Mouse (Mus musculus) telencephalon, adult 2 months (tissue): ENCODE results near the gene Hoxb5.

Source experiments
- DNase-seq: peaks from one replicate; pipeline ENCODE4 v3.0.0-alpha.2; 2011; ENCODE audit warnings: low read depth, low spot score

Hoxb5 gene

DNA sequence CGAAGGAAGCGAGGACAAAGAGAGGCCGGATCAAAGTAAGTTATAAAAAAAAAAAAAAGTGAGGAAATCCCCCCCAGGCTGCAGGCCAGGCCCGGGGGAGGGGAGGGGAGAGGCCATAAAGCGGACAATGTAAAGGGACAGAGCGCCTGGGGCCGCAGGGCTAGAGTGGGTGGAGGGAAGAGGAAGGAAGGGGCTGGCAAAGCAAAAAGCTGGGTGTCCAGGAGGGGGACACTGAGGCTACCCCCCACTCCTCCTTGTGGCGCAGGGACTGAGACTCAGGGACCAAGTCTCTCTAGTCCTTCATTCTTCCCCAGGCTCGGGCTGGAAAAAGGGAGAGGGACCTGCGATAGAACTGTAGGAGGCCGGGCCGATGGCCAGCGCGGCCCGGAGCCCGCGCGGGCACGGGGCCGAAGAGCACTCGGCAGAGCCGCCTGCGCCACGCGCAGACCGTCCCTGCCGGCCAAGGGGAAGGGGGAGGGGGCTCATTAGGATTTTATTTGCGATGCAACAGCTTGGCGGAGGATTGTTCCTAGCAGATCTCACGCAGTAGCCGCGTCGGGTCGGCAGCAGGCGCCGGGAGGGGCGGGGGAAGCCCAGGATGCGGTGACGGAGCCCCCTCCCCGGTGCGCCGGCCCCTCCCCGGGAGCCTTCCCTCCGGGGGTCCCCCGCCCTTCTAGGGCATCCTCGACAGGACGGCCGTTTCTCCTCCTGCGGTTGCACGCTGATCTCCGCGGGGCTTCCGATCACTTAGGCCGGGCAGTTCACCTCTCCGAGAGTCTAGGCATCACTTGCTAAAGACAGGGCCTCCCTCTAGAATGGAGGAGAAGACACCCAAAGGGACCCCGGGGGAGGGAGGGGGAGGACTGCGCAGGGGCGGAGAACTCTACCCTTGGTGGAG lies 30.9 kb upstream of the Hoxb5 start:
- DNase-seq: no peak

DNA sequence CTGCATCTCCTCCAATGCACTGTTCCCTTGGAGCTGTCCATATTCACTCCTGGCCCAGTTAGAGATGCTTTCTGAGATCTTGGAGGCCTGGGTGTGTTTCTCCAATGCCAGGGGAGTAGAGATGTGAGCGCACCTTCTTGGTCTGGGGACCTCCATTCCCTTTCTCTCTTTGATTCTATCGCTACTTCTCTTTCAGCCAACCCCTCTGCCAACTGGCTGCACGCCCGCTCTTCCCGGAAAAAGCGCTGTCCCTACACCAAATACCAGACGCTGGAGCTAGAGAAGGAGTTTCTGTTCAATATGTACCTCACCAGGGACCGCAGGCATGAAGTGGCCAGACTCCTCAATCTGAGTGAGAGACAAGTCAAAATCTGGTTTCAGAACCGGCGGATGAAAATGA lies 28.7 kb upstream of the Hoxb5 start:
- no peak for DNase-seq

DNA sequence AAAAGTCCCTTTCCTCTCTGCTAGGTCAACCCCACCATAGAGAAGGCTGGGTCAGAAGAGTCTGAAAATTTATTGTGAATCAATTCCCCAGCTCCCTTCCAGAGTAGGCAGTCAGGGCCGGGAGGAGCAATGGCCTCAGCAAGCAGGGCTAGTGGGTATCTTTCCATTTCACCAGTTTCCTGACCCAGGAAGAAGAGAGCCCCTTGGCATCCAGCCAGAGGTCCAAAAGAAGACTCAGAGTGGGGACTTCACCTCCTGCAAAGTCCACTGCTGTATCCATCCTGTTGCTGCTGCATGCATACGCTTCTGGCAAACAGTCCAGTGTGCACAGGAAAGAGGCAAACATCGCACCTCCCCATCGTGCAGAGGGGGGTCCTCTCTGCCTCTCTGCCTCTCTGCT lies 27.2 kb upstream of the Hoxb5 start:
- DNase-seq: no peak

DNA sequence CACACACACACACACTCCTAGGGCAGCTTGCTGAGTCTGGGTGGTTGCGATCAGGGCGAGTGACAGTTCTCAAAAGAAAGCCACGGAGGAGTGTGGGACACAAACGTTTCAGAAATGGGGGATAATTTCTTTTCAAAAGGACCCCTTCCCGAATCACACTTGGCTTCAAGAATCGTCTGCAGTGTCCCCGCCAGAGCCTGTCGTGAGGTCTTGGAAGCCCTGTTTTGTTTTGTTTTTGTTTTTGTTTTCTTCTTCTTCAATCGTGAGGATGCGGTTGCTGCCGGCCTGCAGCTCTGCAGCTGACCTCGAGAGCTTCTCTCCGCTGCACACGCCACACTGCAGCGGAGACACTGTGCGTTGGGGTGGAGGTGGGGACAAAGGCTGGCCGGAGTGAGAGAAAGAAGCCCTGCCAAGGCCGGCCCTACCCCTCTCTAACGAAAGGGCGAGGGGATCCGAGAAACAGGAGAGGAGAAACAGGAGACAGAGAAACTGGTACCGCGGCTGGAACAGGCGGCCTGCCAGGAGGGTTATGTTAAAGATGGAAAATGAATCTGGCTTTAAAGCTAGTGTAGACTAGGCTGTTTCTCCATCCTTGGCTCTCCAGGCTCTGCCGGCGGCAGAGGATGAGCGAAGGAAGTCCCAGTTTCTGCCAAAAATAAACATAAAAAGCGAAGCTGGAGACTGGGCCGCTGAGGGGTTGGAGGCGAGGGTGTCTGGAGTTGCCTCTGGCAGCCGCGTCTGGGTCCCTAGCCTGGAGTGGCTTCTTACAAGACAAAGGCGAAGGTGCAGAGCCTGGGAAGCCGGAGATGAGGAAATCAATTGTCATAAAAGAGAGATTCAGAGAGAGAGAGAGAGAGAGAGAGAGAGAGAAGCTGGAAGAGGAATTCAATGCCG lies 25.7 kb upstream of the Hoxb5 start:
- DNase-seq: no peak

DNA sequence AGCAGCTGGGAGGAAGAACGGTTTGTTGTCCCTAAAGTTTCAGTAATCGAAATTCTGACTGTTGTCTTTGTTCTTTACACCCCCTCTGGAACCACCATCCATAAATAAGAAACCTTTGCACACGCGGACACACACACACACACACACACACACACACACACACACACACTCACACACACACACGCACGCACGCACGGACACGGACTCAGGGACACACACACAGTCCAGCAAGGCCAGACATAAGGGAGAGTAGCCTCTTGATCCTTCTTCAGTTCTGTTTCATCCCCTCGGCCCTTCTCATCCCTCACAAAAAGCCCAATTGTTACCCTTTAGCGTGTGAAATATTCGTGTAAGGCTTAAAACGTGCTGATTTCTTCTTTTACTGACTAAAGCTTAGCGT lies 24.8 kb upstream of the Hoxb5 start:
- DNase-seq: no peak

DNA sequence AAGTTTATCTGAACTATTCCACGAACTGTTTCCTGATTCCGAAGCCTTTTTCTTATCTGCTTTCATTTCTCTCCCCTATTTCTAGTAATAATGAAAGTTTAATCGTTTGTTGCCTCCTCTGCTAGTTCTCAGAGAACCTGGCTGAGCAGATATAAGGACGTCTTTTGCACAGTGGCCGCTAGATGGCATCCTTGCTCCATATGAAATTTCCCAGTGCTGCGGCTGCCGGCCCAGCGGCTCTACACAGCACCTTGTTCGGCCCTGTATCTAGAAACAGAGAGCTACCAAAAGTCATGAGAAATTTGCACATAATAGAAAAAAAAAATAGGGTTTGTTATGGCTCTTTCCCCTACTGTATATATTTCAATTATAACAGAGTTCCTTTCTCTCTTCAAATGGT lies 24.4 kb upstream of the Hoxb5 start:
- DNase-seq: peak; percentile 71

DNA sequence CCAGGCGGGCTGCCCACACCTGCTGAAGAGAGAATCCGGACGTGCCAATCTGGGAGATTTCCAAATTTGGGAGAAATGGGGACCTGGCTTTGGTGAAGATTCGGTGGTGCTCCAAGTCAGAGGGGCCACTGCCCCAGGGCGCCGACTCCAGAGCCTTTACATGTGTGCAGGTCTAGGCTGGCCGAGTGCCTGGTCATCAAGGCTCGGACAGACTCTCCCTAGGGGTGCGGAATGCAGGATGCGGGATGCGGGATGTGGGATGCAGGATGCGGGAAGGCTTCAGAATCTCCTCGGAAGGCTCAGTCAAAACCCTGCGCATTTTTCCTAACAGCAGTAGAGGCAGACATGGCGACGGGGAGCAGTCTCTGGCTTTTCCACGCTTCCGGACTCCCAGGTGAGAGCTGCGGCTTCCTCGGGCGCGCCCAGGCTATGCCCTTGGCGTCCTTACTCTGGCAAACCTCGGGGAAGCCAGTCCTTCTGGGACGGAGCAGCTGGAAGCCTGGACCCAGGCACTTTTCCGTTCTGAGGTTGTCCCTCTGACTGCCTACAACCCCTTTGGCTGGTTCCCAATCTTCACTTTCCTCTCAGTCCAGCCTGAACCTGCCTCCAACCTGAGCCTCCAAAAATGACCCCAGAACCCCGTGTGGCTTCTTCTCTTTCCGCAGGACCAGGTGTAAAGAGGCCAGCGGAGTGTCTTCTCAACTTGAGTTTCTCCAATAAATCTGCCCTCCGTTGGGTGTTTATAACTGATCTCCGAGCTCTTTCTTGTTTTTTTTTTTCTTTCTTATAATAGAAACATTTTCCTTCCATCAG lies 23.5 kb upstream of the Hoxb5 start:
- no peak for DNase-seq

DNA sequence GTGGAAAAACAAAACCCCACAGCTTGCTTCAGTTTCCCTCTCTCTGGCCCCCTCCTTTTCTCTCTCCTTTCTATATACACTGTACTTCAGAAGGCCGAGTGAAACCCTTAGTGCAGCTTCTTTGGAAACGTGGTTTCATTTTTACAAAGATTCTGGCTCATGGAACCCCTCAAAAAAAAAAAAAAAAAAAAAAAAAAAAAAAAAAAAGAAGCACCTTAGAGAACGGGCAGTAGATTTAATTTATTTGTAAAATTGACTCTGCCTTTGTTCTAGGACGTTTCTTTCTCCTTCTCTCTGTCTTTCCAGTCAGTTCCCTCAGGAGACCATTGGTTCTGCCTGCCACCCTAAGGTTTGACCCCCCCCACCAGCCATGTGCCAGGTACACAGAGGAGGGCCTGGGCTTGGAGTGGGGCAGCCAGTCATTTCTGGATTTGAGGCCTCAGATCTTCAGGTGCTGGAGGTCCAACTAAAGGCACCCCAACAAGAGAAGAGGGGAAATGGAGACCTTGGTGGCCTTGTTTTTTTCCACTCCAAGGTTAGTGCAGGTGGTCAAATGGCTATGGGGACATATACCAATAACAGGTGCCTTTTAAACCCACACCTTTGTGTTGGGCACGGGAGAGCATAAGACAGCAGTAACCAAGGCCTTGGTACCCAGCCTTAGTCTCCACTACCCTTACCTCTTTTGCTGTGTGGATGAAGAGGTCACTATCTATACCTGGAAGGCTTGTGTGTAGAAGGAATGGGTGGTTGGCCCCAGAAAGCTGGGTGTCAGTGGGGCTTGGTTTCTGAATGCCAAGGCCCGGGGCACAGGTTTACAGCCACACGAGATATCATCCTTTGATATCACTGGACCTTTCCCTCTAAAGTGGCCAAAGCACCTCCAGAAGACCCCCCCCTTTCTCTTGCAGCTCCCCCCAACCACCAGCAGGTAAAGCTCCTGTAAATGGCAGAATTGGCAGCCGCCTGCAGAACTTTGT lies 22.4 kb upstream of the Hoxb5 start:
- no peak for DNase-seq

DNA sequence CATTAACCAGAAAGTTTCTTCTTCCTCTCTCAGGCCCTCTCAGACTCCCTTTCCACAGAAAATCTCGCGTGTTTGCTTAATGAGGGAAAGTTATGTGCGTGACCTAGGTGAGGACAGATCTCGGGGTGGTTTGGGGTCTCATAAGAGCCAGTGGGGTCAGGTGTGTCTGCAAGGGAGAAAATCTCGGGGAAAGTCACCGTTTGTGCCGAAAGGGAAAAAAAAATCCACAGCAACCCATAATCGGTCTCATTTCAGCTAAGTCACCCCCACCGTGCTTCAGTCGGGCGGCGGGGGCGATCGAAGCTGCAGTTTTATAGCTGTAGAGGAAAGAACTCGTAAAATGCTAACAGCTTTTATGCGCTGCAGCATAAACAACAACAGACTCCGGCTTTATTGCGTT lies 21.7 kb upstream of the Hoxb5 start:
- no peak for DNase-seq

DNA sequence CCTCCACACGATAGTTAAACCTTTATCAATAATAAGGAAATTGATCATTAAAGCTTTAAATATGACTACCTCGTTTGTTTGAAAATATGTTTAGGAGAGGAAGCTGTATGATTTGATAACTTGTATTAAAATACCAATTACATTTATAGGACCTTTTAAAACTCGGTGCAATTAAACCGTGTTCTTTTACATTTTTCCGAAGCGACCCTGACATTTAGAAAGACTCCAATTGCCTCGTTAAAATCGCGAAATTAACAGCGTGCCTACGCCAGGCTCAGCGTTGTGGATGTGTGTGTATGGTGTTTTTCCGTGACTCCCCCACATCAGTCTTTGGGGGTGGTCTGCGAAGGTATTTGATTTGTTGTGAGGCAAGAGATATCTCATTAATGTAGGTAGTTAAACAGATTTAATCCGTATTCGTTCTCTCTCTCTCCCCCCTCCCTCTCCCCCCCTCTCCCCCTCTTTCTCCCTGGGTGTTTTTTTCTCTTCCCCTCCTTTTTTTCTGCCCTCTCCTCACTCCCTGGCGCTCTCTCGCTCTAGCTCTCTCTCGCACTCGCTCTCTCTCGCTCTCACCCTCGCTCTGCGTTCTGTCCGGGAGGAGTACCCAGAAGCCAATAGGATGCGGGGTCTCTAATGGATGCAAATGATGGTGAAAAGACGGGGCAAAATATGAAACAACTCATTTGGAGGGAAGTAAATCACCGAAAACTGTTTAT lies 21.1 kb upstream of the Hoxb5 start, which contains the start of gene Hoxb8:
Gene Hoxb8 (plus strand): TSS at position 51 of the 716 bp plus-strand sequence.
- no peak for DNase-seq

DNA sequence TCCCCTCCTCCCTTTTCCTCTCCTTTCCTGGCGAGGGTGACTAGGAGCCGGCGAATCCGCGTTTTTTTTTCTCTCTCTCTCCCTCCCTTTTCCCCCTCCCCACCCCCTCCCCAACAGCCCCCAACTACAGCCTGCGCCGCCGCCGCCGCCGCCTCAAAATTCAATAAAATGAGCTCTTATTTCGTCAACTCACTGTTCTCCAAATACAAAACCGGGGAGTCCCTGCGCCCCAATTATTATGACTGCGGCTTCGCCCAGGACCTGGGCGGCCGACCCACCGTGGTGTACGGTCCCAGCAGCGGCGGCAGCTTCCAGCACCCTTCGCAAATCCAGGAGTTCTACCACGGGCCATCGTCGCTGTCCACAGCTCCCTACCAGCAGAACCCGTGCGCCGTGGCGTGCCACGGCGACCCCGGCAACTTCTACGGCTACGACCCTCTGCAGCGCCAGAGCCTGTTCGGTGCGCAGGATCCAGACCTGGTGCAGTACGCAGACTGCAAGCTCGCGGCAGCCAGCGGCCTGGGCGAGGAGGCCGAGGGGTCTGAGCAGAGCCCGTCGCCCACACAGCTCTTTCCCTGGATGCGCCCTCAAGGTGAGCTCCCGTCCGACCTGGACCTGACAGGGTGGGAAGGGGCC lies 20.2 kb upstream of the Hoxb5 start:
- no peak for DNase-seq

DNA sequence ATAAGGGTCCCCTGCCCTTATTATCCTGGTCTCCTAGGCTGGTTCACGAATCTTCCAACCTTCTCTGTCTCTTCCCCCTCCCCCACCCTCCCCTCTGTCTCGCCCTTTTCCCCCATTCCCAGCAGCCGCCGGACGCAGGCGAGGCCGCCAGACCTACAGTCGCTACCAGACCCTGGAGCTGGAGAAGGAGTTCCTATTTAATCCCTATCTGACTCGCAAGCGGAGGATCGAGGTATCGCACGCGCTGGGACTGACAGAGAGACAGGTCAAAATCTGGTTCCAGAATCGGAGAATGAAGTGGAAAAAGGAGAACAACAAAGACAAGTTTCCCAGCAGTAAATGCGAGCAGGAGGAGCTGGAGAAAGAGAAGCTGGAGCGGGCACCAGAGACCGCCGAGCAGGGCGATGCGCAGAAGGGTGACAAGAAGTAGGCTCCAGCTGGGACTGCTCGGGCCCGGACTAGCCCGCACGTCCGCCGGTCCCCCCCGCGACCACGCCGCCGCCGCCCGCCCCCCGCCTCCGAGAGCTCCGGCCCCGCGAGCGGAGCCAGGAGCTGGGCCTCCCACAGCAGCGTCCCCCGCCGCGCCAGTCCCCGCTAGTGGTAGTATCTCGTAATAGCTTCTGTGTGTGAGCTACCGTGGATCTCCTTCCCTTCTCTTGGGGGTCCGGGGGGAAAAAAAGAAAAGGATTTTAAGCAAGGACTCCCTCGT lies 18.9 kb upstream of the Hoxb5 start:
- DNase-seq: no peak

DNA sequence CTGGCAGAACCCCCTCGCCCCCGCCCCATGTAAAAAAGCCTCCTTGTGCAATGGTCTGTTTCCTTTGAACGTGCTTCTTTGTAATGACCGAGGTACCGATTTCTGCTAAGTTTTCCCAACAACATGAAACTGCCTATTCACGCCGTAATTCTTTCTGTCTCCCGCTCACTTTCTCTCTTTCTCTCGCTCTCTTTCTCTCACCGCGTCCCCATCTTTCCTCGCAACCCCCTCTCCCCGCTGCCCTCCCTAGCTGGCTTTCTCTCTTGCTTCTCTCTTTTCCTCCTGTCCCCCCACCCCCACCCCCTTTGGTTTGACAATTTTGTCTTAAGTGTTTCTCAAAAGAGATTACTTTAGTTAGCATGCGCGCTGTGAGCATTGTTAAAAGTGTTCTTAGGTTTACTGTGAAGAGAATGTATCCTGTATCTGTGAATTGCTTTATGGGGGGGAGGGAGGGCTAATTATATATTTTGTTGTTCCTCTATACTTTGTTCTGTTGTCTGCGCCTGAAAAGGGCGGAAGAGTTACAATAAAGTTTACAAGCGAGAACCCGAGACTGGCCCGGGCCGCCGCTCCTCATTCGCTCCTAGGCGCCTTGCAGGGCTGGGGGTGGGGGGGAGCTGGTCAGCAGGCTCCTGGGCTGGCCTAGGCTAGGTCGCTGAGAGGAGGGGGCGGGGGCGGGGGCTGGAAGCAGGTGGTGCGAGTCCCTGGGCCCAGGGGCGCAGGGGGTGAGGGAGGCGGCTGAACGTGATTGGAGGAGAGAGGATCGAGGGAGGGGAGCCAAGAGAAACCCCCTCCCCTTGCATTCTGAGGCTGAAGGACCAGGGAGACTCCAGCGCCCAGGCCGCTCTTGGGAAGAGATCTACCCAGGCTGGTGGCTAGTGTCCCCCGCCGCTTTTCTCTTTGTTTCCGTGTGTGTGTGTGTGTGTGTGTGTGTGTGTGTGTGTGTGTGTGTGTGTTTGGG lies 18.1 kb upstream of the Hoxb5 start:
- DNase-seq: no peak

DNA sequence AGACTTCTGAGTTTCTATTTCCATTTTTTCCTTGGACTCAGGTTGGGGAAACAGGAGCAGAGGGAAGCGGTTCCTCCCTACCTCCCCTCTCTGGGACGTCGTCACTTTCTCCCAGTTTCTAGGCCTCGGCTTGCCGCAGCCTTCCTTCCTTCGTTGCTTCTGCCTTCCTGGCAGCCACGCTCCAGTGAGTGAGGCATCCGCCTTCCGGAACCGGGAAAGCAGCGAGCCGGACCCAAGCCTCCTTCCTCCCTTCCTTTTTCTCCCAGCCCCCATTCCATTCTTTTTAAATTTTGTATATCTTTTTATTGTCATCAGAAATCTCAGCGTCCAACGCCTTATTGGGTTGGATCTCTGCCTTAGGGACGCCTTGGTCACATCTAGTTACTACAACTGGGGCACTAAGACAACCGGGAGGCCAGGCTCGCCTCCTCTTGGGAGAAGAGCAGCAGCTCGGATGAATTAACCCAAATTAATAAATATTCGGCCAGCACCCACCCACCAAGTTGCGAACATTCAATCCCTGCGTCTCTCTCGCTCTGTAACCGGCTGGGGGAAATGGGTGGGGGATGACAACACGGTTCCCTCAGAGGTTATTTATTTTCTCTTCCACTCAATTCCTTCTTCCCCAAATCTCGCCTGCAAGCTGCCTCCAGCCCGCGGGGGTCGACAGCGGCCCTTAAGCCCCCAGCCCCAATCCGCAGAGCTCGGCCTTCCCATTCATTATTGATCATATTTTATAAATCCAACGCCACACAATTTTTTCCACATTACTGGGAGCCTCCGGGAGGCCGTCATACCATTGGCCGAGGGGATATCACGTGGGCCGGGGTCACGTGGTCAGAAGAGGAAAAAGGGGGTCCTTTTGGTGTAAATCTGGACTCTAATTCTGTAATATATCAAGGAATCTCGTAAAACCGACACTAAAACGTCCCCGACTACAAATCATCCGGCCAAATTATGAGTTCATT lies 17.1 kb upstream of the Hoxb5 start, which contains the start of gene Hoxb7:
Gene Hoxb7 (plus strand): TSS at position 853 of the 968 bp plus-strand sequence.
- DNase-seq: no peak

DNA sequence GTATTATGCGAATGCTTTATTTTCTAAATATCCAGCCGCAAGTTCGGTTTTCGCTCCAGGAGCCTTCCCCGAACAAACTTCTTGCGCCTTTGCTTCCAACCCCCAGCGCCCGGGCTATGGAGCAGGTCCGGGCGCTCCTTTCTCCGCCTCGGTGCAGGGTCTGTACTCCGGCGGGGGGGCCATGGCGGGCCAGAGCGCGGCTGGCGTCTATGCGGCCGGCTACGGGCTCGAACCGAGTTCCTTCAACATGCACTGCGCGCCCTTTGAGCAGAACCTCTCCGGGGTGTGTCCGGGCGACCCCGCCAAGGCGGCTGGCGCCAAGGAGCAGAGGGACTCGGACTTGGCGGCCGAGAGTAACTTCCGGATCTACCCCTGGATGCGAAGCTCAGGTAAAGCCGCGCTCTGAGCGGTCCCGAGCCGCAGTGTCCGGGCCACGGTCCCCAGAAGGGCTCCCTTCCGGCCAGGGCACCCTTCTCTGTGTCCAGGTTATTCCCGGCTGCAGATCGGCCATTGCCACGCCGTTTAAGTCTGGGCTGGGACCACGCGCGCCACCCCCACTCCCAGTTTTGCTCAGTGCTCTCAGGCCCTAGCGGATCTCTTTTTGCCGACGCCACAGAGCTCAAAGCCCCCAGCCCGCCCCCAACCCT lies 16.3 kb upstream of the Hoxb5 start:
- no peak for DNase-seq

DNA sequence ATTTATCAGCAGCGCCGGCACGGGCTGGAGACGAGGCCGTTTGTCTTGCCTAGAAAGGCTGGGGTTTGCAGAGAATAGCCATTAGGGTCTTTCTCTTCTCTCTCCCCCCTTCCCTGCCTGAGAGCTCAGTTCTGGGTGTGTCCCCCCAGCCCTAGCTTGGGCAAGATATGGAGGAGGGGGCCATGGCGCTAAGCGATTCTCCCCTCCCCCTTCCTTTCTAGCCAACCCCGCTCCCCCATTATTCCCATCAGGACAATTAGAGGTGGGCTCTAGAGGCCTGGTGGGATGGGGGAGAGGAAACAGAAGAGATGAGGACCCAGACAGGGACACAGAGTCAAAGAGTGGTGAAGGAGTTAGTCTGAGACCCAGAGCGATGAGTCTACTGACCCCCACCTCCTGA lies 15.7 kb upstream of the Hoxb5 start:
- DNase-seq: no peak
